Mouse (Mus musculus) heart, adult 2 months (tissue): ENCODE data around the gene Pold2. TPM values are rescaled to one million over a fixed set of nuclear protein-coding genes. Genes with fewer than 3 reads are reported as not detected.

ENCODE experiments used
- DNase-seq, 2 experiments: peaks; one replicate each; pipeline ENCODE4 v3.0.0; 2021
- H3K27ac ChIP-seq: fragments of 200-600 bp; 2 replicates; pipeline ENCODE4 v1.8.1; 2022
- H3K27me3 ChIP-seq: fragments of 200-500 bp; 2 replicates; pipeline ENCODE4 v1.6.1; 2012; ENCODE audit warnings: mild to moderate bottlenecking, low read length, inconsistent platforms, mixed read lengths; ENCODE audit not compliant: control insufficient read depth, insufficient read depth
- H3K36me3 ChIP-seq: fragments of 200-500 bp; 2 replicates; pipeline ENCODE4 v1.6.1; 2012; ENCODE audit warnings: low read length, inconsistent platforms; ENCODE audit not compliant: control insufficient read depth, insufficient read depth
- H3K4me1 ChIP-seq: fragments of 200-500 bp; 2 replicates; pipeline ENCODE4 v1.6.1; 2011; ENCODE audit warnings: low read length; ENCODE audit not compliant: control insufficient read depth, insufficient read depth
- H3K4me3 ChIP-seq: fragments of 200-600 bp; 2 replicates; pipeline ENCODE4 v1.8.1; 2022
- H3K79me2 ChIP-seq: fragments of 200-500 bp; replicated peaks from 2 replicates; pipeline ENCODE4 v1.6.1; 2012; ENCODE audit warnings: mild to moderate bottlenecking, inconsistent platforms, low read length, moderate library complexity, mixed read lengths; ENCODE audit not compliant: control insufficient read depth, insufficient read depth
- H3K9ac ChIP-seq: fragments of 200-500 bp; 2 replicates; pipeline ENCODE4 v1.6.1; 2012; ENCODE audit warnings: low read depth, mild to moderate bottlenecking, control low read depth, inconsistent platforms, low read length, mixed read lengths
- CTCF ChIP-seq: fragments of 200-600 bp; IDR thresholded peaks from 2 replicates; pipeline ENCODE4 v1.8.1; 2022; ENCODE audit warnings: antibody characterized with exemption, mild to moderate bottlenecking, moderate library complexity
- EP300 ChIP-seq: fragments of 200-500 bp; IDR thresholded peaks from 2 replicates; pipeline ENCODE4 v1.6.1; 2011; ENCODE audit warnings: low read depth, low read length, control low read depth; ENCODE audit not compliant: insufficient read depth
- POLR2A ChIP-seq: fragments of 200-500 bp; IDR thresholded peaks from 2 replicates; pipeline ENCODE4 v1.6.1; 2011; ENCODE audit warnings: mild to moderate bottlenecking, low read depth, low read length, control low read depth; ENCODE audit not compliant: insufficient read depth
- whole genome bisulfite sequencing: fragments of 180-500 bp; shearing (Covaris S2); methylation state at CpG from one replicate; pipeline ENCODE4 v1.1.7; 2018; 5-methylcytosine and 5-hydroxymethylcytosine counted together
- intact Hi-C: fragments of 180-260 bp; cut with DNase I; formaldehyde crosslinking; loops from one replicate; pipeline ENCODE4 v1.15.1; 2025
- polyA plus RNA-seq: library from polyadenylated mRNA; depleted of rRNA; stranded (reverse); fragments of >200 nt; gene quantifications from 2 replicates; pipeline ENCODE4 v1.2.3, GENCODE M21; 2012
- total RNA-seq, 2 experiments: library from RNA; stranded (reverse); gene quantifications; 2 replicates each; pipeline ENCODE4 v1.2.3; 2021

Pold2 gene
- total and polyA plus RNA-seq, 3 experiments: 30.9 to 58.1 (median 42.6) TPM

GRCm38 (mm10) chr11:5872707-5873106, 5.4 kb downstream of the Pold2 start:
- TF ChIP-seq CTCF (no peak), POLR2A (no peak), EP300 (no peak)

GRCm38 (mm10) chr11:5870069-5870468, 8.0 kb downstream of the Pold2 start:
- no peak overlapping the region for H3K4me3 ChIP-seq
- no peak overlapping the region for H3K27ac ChIP-seq
- no peak overlapping the region for H3K9ac ChIP-seq
- TF ChIP-seq EP300 (no peak), CTCF (no peak), POLR2A (no peak)
- no peaks in the 10 kb centered on the region for H3K79me2 ChIP-seq
- intact Hi-C loops: no loop called here
- no peak for DNase-seq
- 81% methylated on average over 16 of the region's 16 CpGs for WGBS
- H3K4me1 ChIP-seq: no peaks in the 10 kb centered on the region
- H3K27me3 ChIP-seq: no peaks in the 10 kb centered on the region
- no peaks in the 10 kb centered on the region for H3K36me3 ChIP-seq

More at GRCm38 (mm10) chr11:5872707-5873106, 5.4 kb downstream of the Pold2 start:
- no peaks in the 10 kb centered on the region for H3K79me2 ChIP-seq
- no peak overlapping the region for H3K4me3 ChIP-seq
- no peaks in the 10 kb centered on the region for H3K36me3 ChIP-seq
- whole genome bisulfite sequencing: 93% methylated on average over 11 of the region's 11 CpGs
- H3K27ac ChIP-seq: no peak overlapping the region
- no peak overlapping the region for H3K9ac ChIP-seq
- intact Hi-C loops: no loop called here
- H3K27me3 ChIP-seq: no peaks in the 10 kb centered on the region
- DNase-seq: no peak
- no peaks in the 10 kb centered on the region for H3K4me1 ChIP-seq

- intact Hi-C loops: no loop called here
- 96% methylated on average over 16 of the region's 16 CpGs for WGBS
- no peak for DNase-seq
- no peaks in the 10 kb centered on the region for H3K36me3 ChIP-seq
- H3K27ac ChIP-seq: no peak overlapping the region
- H3K27me3 ChIP-seq: no peaks in the 10 kb centered on the region
- H3K9ac ChIP-seq: no peak overlapping the region
- no peaks in the 10 kb centered on the region for H3K79me2 ChIP-seq
- no peaks in the 10 kb centered on the region for H3K4me1 ChIP-seq
- H3K4me3 ChIP-seq: no peak overlapping the region
- TF ChIP-seq EP300 (no peak), CTCF (no peak), POLR2A (no peak)
These were observed 8.8 kb downstream of the Pold2 start for GRCm38 (mm10) chr11:5869331-5869730.

GRCm38 (mm10) chr11:5868324-5868723, 9.8 kb downstream of the Pold2 start:
- Histone ChIP-seq H3K36me3 (no peaks in the 10 kb centered on the region), H3K79me2 (no peaks in the 10 kb centered on the region), H3K27me3 (no peaks in the 10 kb centered on the region), H3K4me3 (no peak overlapping the region), H3K9ac (no peak overlapping the region), H3K4me1 (no peaks in the 10 kb centered on the region), H3K27ac (no peak overlapping the region)
- intact Hi-C loops: no loop called here
- DNase-seq: no peak
- 92% methylated on average over 12 of the region's 12 CpGs for WGBS
- no peak for TF ChIP-seq POLR2A
- no peak for TF ChIP-seq EP300
- no peak for TF ChIP-seq CTCF

- Histone ChIP-seq H3K27me3 (no peaks in the 10 kb centered on the region), H3K79me2 (no peaks in the 10 kb centered on the region), H3K36me3 (no peaks in the 10 kb centered on the region), H3K4me1 (no peaks in the 10 kb centered on the region), H3K9ac (no peak overlapping the region), H3K27ac (no peak overlapping the region), H3K4me3 (no peak overlapping the region)
- DNase-seq: no peak
- intact Hi-C loops: no loop called here
- WGBS: 87% methylated on average over 2 of the region's 2 CpGs
- no peak for TF ChIP-seq POLR2A
- no peak for TF ChIP-seq CTCF
- no peak for TF ChIP-seq EP300
These were observed 10.9 kb downstream of the Pold2 start for GRCm38 (mm10) chr11:5867196-5867595.

- Histone ChIP-seq H3K27ac (no peak overlapping the region), H3K4me1 (peaks cover 3% of the 10 kb centered on the region), H3K36me3 (no peaks in the 10 kb centered on the region), H3K79me2 (no peaks in the 10 kb centered on the region), H3K9ac (peak overlapping the region; percentile 45), H3K27me3 (no peaks in the 10 kb centered on the region), H3K4me3 (peak overlapping the region; percentile 55)
- DNase-seq: peak in 1 of 2 experiments; percentile 29
- WGBS: 33% methylated on average over 15 of the region's 15 CpGs
- intact Hi-C loops: no loop called here
- no peak for TF ChIP-seq CTCF
- 0 out of 2 replicates have a peak, but pooled peaks have one; percentile 10 for TF ChIP-seq EP300
- no peak for TF ChIP-seq POLR2A
These were observed 15.5 kb downstream of the Pold2 start for GRCm38 (mm10) chr11:5862394-5863105.
